Mouse (Mus musculus) spleen, adult 2 months (tissue): Measurements from ENCODE around the gene Zfp85.
"Not testable (repeated sequence)": the region's sequence is repeated elsewhere in the genome, so short reads cannot be mapped to it uniquely, and the experiment has no call there.

Source experiments
- CTCF ChIP-seq: fragments of 200-500 bp; IDR thresholded peaks from 2 replicates; pipeline ENCODE4 v1.5.1; 2011; ENCODE audit warnings: mild to moderate bottlenecking, inconsistent platforms; ENCODE audit not compliant: insufficient read depth, insufficient read length, insufficient replicate concordance; ENCODE audit errors: extremely low read depth
- POLR2A ChIP-seq: fragments of 200-500 bp; IDR thresholded peaks from 2 replicates; pipeline ENCODE4 v1.6.1; 2011; ENCODE audit warnings: low read depth, low read length, inconsistent platforms

- not testable (repeated sequence) for TF ChIP-seq CTCF, POLR2A
Measured at GRCm38 (mm10) chr13:67734391-67734790, 20.6 kb downstream of the Zfp85 start.
